Mouse (Mus musculus) small intestine, adult 2 months (tissue): Measurements from ENCODE around the gene Ctse.

Experiments used
- CTCF ChIP-seq: fragments of 200-500 bp; IDR thresholded peaks from 2 replicates; pipeline ENCODE4 v1.5.1; 2012; ENCODE audit warnings: low read depth, mild to moderate bottlenecking, control low read depth, inconsistent platforms, low read length, moderate library complexity, mixed read lengths; ENCODE audit not compliant: insufficient replicate concordance, insufficient read length; ENCODE audit errors: extremely low read depth
- POLR2A ChIP-seq: fragments of 200-500 bp; IDR thresholded peaks from 2 replicates; pipeline ENCODE4 v1.6.1; 2012; ENCODE audit warnings: low read depth, mild to moderate bottlenecking, control low read depth, inconsistent platforms, low read length, moderate library complexity

- TF ChIP-seq CTCF (no peak), POLR2A (no peak)
Measured at GRCm38 (mm10) chr1:131672361-131672760, 34.3 kb downstream of the Ctse start.
